Mouse (Mus musculus) CD8-positive naive resting alpha-beta T cell, adult 2 months (primary cell): ENCODE data around the gene Chst8.
A peak's percentile ranks its signal among the peaks of the same experiment; 100 is the strongest.

Experiments used
- DNase-seq, 2 experiments: peaks; one replicate each; pipeline ENCODE4 v3.0.0; 2022; ENCODE audit warnings: low read depth in 2 of 2, low spot score in 2 of 2

Gene Chst8

GRCm38 (mm10) chr7:34636661-34637060 lies 175.8 kb downstream of the Chst8 start:
- no peak for DNase-seq

- DNase-seq = no peak
Observed at GRCm38 (mm10) chr7:34632966-34633742, 179.4 kb downstream of the Chst8 start.

- DNase-seq = peak in 1 of 2 experiments; percentile 5
Observed at GRCm38 (mm10) chr7:34630211-34631085, 182.1 kb downstream of the Chst8 start.

GRCm38 (mm10) chr7:34629702-34630210 lies 182.8 kb downstream of the Chst8 start:
- no peak for DNase-seq
